Mouse (Mus musculus) urinary bladder, postnatal 0 days (tissue): ENCODE results near the gene Psmb4. TPM values are rescaled to one million over a fixed set of nuclear protein-coding genes. Genes with fewer than 3 reads are reported as not detected.

Source experiments
- polyA plus RNA-seq: library from polyadenylated mRNA; unstranded; fragments of >200 nt; fragmentation: Nextera tagmentation; extraction: Ambion mirVana; gene quantifications from 2 replicates; pipeline ENCODE4 v1.2.1, GENCODE M21; 2015

Gene Psmb4
- polyA plus RNA-seq = 224 and 256 TPM in 2 replicates

GRCm38 (mm10) chr3:94886316-94887224 is at the start of gene Psmb4:
Psmb4 (minus strand) TSS chr3:94886961.

GRCm38 (mm10) chr3:94932809-94933564 is 46.2 kb upstream of the Psmb4 start, which contains the start of gene Selenbp1:
Selenbp1 (plus strand) TSS chr3:94933056.

GRCm38 (mm10) chr3:94837183-94837890 is 49.4 kb downstream of the Psmb4 start, which contains the start of gene Pogz:
Pogz (plus strand) TSS chr3:94837567.

Other genes starting within 250 kb of the Psmb4 start
- not detected in 2 replicates for gene Gm10972, start 243.8 kb downstream of the Psmb4 start, polyA plus RNA-seq
- 11.1 and 11.2 TPM in 2 replicates for gene Tuft1, start 228.1 kb downstream of the Psmb4 start, polyA plus RNA-seq
- gene Selenbp2, start 193.4 kb downstream of the Psmb4 start, polyA plus RNA-seq = 1.2 and 1.9 TPM in 2 replicates
- 16.9 and 17.9 TPM in 2 replicates for gene Cgn, start 100.5 kb downstream of the Psmb4 start, polyA plus RNA-seq
- 6.8 and 7.1 TPM in 2 replicates for gene Pogz, start 49.4 kb downstream of the Psmb4 start, polyA plus RNA-seq
- 33.3 and 38.8 TPM in 2 replicates for gene Selenbp1, start 46.1 kb upstream of the Psmb4 start, polyA plus RNA-seq
- gene Rfx5, start 67.1 kb upstream of the Psmb4 start, polyA plus RNA-seq = 2.5 TPM in 2 replicates
- 16.9 and 20.8 TPM in 2 replicates for gene Pi4kb, start 87.8 kb upstream of the Psmb4 start, polyA plus RNA-seq
- 10.1 and 10.3 TPM in 2 replicates for gene Zfp687, start 128.5 kb upstream of the Psmb4 start, polyA plus RNA-seq
- 173 and 183 TPM in 2 replicates for gene Psmd4, start 155.7 kb upstream of the Psmb4 start, polyA plus RNA-seq
- 15.7 and 18.3 TPM in 2 replicates for gene Pip5k1a, start 220.0 kb upstream of the Psmb4 start, polyA plus RNA-seq
- 55.1 and 64.5 TPM in 2 replicates for gene Vps72, start 224.1 kb upstream of the Psmb4 start, polyA plus RNA-seq
- 0.53 and 0.96 TPM in 2 replicates for gene Tmod4, start 237.5 kb upstream of the Psmb4 start, polyA plus RNA-seq
- gene Scnm1, start 247.1 kb upstream of the Psmb4 start, polyA plus RNA-seq = 31.7 and 43.2 TPM in 2 replicates
- gene Lysmd1, start 247.1 kb upstream of the Psmb4 start, polyA plus RNA-seq = 7.1 and 8.2 TPM in 2 replicates